Mouse (Mus musculus): ENCODE data around the gene Gm10273.

DNA sequence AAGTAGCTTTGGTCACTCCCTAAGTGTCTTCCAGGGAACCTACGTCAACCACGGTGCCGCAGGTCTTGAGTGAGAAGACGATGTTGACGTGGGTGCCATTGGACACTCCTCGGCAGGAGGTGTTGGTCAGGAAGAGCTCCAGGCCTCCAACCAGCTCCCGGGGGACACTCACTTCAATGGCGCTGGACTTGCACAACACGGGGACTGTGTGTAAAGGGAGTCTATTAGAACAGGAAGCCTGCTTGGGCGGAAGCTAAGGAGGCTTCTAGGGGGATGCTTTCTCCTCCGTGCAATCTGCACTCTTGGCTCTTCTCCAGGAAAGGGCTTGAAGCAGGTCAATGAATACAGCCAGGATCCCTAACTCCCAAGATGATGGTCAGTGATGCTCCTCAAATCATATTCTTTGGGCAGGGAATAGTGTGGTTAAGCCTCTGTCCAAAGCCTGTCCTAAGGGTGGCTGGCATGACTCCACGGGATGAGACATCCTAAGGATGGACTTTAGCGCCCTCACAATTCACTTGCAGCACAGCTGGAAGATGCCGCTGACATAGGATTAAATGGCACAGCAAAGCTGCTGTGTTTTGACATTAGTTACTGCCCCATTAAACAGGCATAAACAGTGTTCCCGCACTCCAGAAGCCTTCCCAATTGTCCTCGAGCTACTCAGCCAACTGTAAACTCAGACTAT lies 34.2 kb downstream of the Gm10273 start:
- TF ChIP-seq CTCF (IDR thresholded peaks at IDR 0.05; ENCODE audit: borderline replicate concordance, insufficient read depth, low read depth, low read length) (no peak), POLR2A (IDR thresholded peaks at IDR 0.05; ENCODE audit: borderline replicate concordance, insufficient read depth, low read length) (no peak)
